Mouse (Mus musculus) midbrain, embryonic 16.5 days (tissue): Measurements from ENCODE around the gene Gm5485. TPM values are rescaled to one million over a fixed set of nuclear protein-coding genes. Genes with fewer than 3 reads are reported as not detected.

ENCODE experiments used
- ATAC-seq: fragments of 200-750 bp; cut with Nextera tagmentation; 2 replicates; pipeline ENCODE4 v1.8.0; 2017; ENCODE audit warnings: moderate TSS enrichment
- H3K27ac ChIP-seq: fragments of 300-500 bp; sonication (generic); 2 replicates; pipeline ENCODE4 v1.5.1; 2014; ENCODE audit warnings: mild to moderate bottlenecking, low read length, mixed read lengths
- H3K27me3 ChIP-seq: fragments of 300-500 bp; sonication (generic); 2 replicates; pipeline ENCODE4 v1.6.1; 2014; ENCODE audit warnings: low read depth, low read length, mixed read lengths; ENCODE audit not compliant: control insufficient read depth, insufficient read depth
- H3K36me3 ChIP-seq: fragments of 300-500 bp; sonication (generic); 2 replicates; pipeline ENCODE4 v1.6.1; 2014; ENCODE audit warnings: mild to moderate bottlenecking, low read length, moderate library complexity, mixed read lengths; ENCODE audit not compliant: control insufficient read depth, insufficient read depth
- H3K4me1 ChIP-seq: fragments of 300-500 bp; sonication (generic); 2 replicates; pipeline ENCODE4 v1.6.1; 2014; ENCODE audit warnings: mild to moderate bottlenecking, low read length, mixed read lengths; ENCODE audit not compliant: control insufficient read depth, insufficient read depth
- H3K4me2 ChIP-seq: fragments of 300-500 bp; sonication (generic); 2 replicates; pipeline ENCODE4 v1.6.1; 2014; ENCODE audit warnings: mild to moderate bottlenecking, low read length, mixed read lengths
- H3K4me3 ChIP-seq: fragments of 300-500 bp; sonication (generic); 2 replicates; pipeline ENCODE4 v1.5.1; 2014; ENCODE audit warnings: low read depth, mild to moderate bottlenecking, low read length, moderate library complexity, mixed read lengths
- H3K9ac ChIP-seq: fragments of 300-500 bp; sonication (generic); 2 replicates; pipeline ENCODE4 v1.6.1; 2014; ENCODE audit warnings: low read depth, low read length, mixed read lengths
- H3K9me3 ChIP-seq: fragments of 300-500 bp; sonication (generic); replicated peaks from 2 replicates; pipeline ENCODE4 v1.6.1; 2014; ENCODE audit warnings: mild to moderate bottlenecking, low read length, mixed read lengths; ENCODE audit not compliant: control insufficient read depth, poor library complexity, severe bottlenecking
- WGBS: fragments of 180-500 bp; shearing (Covaris S2); extraction: QIAGEN DNeasy Blood & Tissue Kit; methylation state at CpG from one replicate; pipeline ENCODE4 v1.1.7; 2014; 5-methylcytosine and 5-hydroxymethylcytosine counted together
- polyA plus RNA-seq: library from polyadenylated mRNA; unstranded; fragments of >200 nt; fragmentation: Nextera tagmentation; extraction: Ambion mirVana; gene quantifications from 2 replicates; pipeline ENCODE4 v1.2.1, GENCODE M21; 2015

Gm5485 gene
- polyA plus RNA-seq, 1 experiment from 2014 or later, result not detected

DNA sequence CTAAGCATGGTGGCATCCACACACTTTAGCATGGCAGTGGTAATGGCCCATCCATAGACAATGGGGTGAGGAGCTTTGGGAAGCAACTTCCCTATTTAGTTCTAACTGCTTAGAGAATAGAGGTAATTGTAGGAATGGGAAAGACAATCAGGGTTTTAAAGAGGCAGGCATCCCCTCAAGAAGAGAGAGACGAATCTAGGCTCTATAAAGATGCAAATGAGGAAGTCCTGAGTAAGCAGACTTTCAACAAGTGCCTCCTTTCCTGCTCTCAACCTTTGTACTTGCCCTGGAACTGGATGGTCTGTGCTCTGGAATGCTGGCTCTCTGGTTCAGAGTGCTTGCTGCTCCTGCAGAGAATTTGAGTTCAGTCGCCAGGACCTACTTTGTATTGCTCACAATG lies 10.3 kb upstream of the Gm5485 start:
- no peak overlapping the region for H3K27ac ChIP-seq
- 26% methylated on average over 2 of the region's 2 CpGs for WGBS
- H3K4me2 ChIP-seq, result no peak overlapping the region
- H3K4me3 ChIP-seq, result no peak overlapping the region
- H3K36me3 ChIP-seq, result no peaks in the 10 kb centered on the region
- H3K27me3 ChIP-seq, result no peaks in the 10 kb centered on the region
- H3K9me3 ChIP-seq, result no peaks in the 10 kb centered on the region
- no peaks in the 10 kb centered on the region for H3K4me1 ChIP-seq
- no peak for ATAC-seq
- H3K9ac ChIP-seq, result no peak overlapping the region

GRCm38 (mm10) chr16:48419035-48419434 lies 6.8 kb upstream of the Gm5485 start:
- Histone ChIP-seq H3K36me3 (no peaks in the 10 kb centered on the region), H3K4me3 (no peak overlapping the region), H3K27me3 (no peaks in the 10 kb centered on the region), H3K9me3 (no peaks in the 10 kb centered on the region), H3K9ac (no peak overlapping the region), H3K4me2 (no peak overlapping the region), H3K4me1 (no peaks in the 10 kb centered on the region), H3K27ac (no peak overlapping the region)
- WGBS, result 68% methylated on average over 2 of the region's 2 CpGs
- ATAC-seq, result no peak

DNA sequence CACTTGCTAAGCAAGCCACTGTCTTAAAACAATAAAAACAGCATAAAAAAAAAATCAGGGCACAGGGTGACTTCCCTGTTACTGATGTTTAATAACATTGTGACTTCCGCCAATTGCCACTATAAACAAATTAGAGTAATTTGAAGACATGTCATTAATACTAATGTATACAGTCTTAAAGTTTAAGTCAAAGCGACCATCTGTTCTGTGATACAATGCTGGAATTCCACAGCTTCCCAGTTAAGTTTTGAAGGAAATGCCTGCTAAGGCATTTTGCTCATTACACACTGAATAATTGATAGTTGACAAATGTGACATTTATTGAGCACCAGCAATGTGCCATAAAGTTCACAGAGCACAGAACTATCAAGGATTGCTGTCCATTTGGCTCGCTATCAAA lies 6.3 kb upstream of the Gm5485 start:
- no peaks in the 10 kb centered on the region for H3K36me3 ChIP-seq
- H3K4me3 ChIP-seq, result no peak overlapping the region
- no peak overlapping the region for H3K9ac ChIP-seq
- no peak overlapping the region for H3K4me2 ChIP-seq
- no peak overlapping the region for H3K27ac ChIP-seq
- no peaks in the 10 kb centered on the region for H3K27me3 ChIP-seq
- no peaks in the 10 kb centered on the region for H3K4me1 ChIP-seq
- H3K9me3 ChIP-seq, result no peaks in the 10 kb centered on the region
- 84% methylated on average over 3 of the region's 3 CpGs for WGBS
- ATAC-seq, result no peak

GRCm38 (mm10) chr16:48410125-48410524 lies 2.1 kb downstream of the Gm5485 start:
- 68% methylated on average over 3 of the region's 3 CpGs for WGBS
- Histone ChIP-seq H3K4me3 (no peak overlapping the region), H3K4me2 (no peak overlapping the region), H3K4me1 (no peaks in the 10 kb centered on the region; the same call in 1 of the 2 replicates), H3K27ac (no peak overlapping the region), H3K9ac (no peak overlapping the region), H3K9me3 (no peaks in the 10 kb centered on the region), H3K36me3 (no peaks in the 10 kb centered on the region), H3K27me3 (no peaks in the 10 kb centered on the region)
- ATAC-seq, result no peak

DNA sequence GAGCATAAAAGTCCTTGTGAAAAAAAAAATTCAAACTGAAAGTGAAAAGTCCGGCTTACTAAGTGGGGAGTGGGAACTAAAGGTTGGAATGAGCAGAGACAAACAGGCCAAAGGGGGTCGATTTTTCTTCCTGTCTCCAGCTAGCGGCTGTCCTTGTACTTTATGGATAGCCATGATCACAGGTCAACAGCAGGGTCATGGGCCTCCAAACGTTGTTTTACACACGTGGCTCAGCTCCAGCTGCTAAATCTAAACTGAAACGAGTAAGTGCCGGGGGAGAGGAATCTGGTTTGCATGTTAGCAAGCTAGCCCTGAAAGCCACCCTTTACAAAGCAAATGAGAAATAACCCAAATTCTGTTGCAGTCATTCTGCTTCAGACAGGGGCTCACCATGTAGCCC lies 2.6 kb downstream of the Gm5485 start:
- Histone ChIP-seq H3K9ac (no peak overlapping the region), H3K4me3 (no peak overlapping the region), H3K27ac (no peak overlapping the region), H3K27me3 (no peaks in the 10 kb centered on the region), H3K36me3 (no peaks in the 10 kb centered on the region), H3K4me1 (no peaks in the 10 kb centered on the region; the same call in 1 of the 2 replicates), H3K4me2 (no peak overlapping the region), H3K9me3 (no peaks in the 10 kb centered on the region)
- ATAC-seq, result no peak
- 80% methylated on average over 7 of the region's 7 CpGs for WGBS

GRCm38 (mm10) chr16:48405674-48406403 lies 6.4 kb downstream of the Gm5485 start:
- no peak overlapping the region for H3K27ac ChIP-seq
- no peak overlapping the region for H3K4me3 ChIP-seq
- no peak overlapping the region for H3K4me2 ChIP-seq
- no peaks in the 10 kb centered on the region for H3K27me3 ChIP-seq
- no peaks in the 10 kb centered on the region; the same call in 1 of the 2 replicates for H3K4me1 ChIP-seq
- 35% methylated on average over 10 of the region's 10 CpGs for WGBS
- H3K36me3 ChIP-seq, result no peaks in the 10 kb centered on the region
- ATAC-seq, result no peak
- no peak overlapping the region for H3K9ac ChIP-seq
- no peaks in the 10 kb centered on the region for H3K9me3 ChIP-seq

DNA sequence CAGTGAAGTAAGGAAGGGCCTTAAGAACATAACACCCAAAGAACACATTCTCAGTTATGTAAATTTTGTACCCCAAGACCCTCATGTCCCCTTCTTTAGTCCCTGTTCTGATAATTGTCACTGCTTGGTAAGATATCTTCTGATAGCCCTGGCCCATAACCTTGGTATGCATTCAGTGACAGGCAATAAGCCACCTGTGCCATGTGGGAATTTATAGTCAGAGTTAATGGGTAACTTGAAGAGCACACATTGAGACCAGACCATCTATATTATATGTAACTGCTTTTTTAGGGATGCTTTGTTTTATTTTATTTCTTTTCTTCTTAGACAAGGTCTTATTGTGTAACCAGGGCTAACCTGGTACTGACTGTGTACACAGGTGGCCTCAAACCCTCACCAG lies 8.2 kb downstream of the Gm5485 start:
- Histone ChIP-seq H3K4me1 (no peaks in the 10 kb centered on the region; the same call in 1 of the 2 replicates), H3K27me3 (no peaks in the 10 kb centered on the region), H3K36me3 (no peaks in the 10 kb centered on the region), H3K27ac (no peak overlapping the region), H3K9me3 (no peaks in the 10 kb centered on the region), H3K4me2 (no peak overlapping the region), H3K4me3 (no peak overlapping the region), H3K9ac (no peak overlapping the region)
- no peak for ATAC-seq

DNA sequence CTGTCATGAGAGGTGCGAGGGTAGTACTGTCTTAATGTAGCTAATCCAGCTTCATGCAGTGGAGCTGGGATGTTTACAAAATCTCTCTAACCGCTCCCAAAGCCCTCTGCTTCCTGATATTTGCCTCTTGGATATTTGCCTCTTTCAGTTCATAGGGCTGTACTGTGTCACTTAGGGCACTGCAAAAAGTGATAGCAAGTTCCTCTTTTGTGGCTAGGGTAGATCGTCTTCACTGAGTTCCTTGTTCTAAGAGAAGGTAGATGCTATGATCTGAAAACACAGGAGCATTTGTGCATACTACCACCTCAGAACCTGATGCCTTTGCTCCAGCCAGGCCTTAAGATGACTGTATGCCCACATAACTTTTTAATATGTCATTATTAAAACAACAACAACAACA lies 8.8 kb downstream of the Gm5485 start:
- Histone ChIP-seq H3K9ac (no peak overlapping the region), H3K4me1 (no peaks in the 10 kb centered on the region; the same call in 1 of the 2 replicates), H3K27me3 (no peaks in the 10 kb centered on the region), H3K4me3 (no peak overlapping the region), H3K36me3 (no peaks in the 10 kb centered on the region), H3K27ac (no peak overlapping the region), H3K4me2 (no peak overlapping the region), H3K9me3 (no peaks in the 10 kb centered on the region)
- 95% methylated on average over 3 of the region's 3 CpGs for WGBS
- ATAC-seq, result no peak

DNA sequence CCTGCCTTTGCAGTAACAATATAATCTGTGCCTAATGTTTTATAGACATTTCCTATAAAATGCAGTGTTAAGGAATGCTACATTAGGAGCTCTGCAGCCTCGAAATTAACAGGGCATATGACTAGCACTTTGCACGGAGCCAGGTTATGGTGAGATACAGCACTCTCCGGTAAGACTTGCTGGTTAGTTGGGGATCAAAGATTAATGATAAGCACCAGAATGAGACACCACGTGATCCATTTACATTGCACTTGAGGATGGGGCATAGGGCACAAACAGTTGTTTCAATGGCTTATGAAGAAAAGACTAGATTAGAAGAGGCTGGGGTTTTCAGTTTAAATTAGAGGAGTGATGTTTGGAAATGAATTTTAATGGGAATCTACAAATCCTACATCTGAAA lies 9.3 kb downstream of the Gm5485 start:
- ATAC-seq, result no peak
- no peaks in the 10 kb centered on the region for H3K27me3 ChIP-seq
- no peak overlapping the region for H3K4me2 ChIP-seq
- no peaks in the 10 kb centered on the region; the same call in 1 of the 2 replicates for H3K4me1 ChIP-seq
- H3K4me3 ChIP-seq, result no peak overlapping the region
- H3K9me3 ChIP-seq, result no peaks in the 10 kb centered on the region
- no peak overlapping the region for H3K27ac ChIP-seq
- WGBS, result 84% methylated on average over 4 of the region's 4 CpGs
- no peak overlapping the region for H3K9ac ChIP-seq
- no peaks in the 10 kb centered on the region for H3K36me3 ChIP-seq
